Mouse (Mus musculus) liver, adult 2 months (tissue): ENCODE measurements at regions not wholly inside any gene's neighbourhood (a gene's known extent, or its start where the extent isn't known, plus 50 kb on each side); places are given as distances from the start of the nearest gene placed in this dataset.

ENCODE experiments used
- CTCF ChIP-seq: fragments of 200-500 bp; IDR thresholded peaks from 2 replicates; pipeline ENCODE4 v1.5.1; 2011; ENCODE audit warnings: low read depth, low read length, control low read depth
- POLR2A ChIP-seq: fragments of 200-500 bp; IDR thresholded peaks from 2 replicates; pipeline ENCODE4 v1.6.1; 2011; ENCODE audit warnings: low read length, control low read depth; ENCODE audit not compliant: insufficient read depth; ENCODE audit errors: extremely low read depth

- TF ChIP-seq CTCF (no peak), POLR2A (no peak)
These were observed 247.5 kb upstream of the Pabpc6 start for GRCm38 (mm10) chr17:9917031-9917430.
